Comparison of ENCODE assay signal across 20 mouse cellular contexts in genomic region chr7:112310017-112310360, GRCm38 (mm10).
DNase-seq lines count a peak whose midpoint lies in the region; ATAC-seq lines count a peak whose summit lies in the region.
"Had no signal": no experiment of that assay in that cellular context is flagged by ENCODE, and none has a peak within 500 bp of the region (broad histone marks: within the 10 kb centered on the region; RNA-seq: fewer than 3 reads in every experiment).

No protein-coding gene starts in this region.

- H3K4me1 ChIP-seq in heart, embryonic 10.5 days: peaks cover 37% of the 10 kb centered on the region
- peaks cover 9% of the 10 kb centered on the region for H3K4me1 ChIP-seq in kidney, embryonic 15.5 days
- H3K4me1 ChIP-seq in lung, embryonic 15.5 days: peaks cover 14% of the 10 kb centered on the region
- H3K4me1 ChIP-seq in stomach, embryonic 15.5 days: no peaks in the 10 kb centered on the region
- H3K4me1 ChIP-seq: liver, embryonic 15.5 days had no signal

- H3K4me2 ChIP-seq in kidney, embryonic 15.5 days: no peak overlapping the region
- no peak overlapping the region for H3K4me2 ChIP-seq in lung, embryonic 15.5 days
- no peak overlapping the region for H3K4me2 ChIP-seq in stomach, embryonic 15.5 days
- H3K4me2 ChIP-seq: embryonic facial prominence, embryonic 13.5 days; hindbrain, embryonic 15.5 days; limb, embryonic 15.5 days; liver, embryonic 15.5 days; midbrain, embryonic 11.5 days had no signal

- H3K9ac ChIP-seq in kidney, embryonic 15.5 days: no peak overlapping the region
- H3K9ac ChIP-seq in lung, embryonic 15.5 days: no peak overlapping the region
- no peak overlapping the region for H3K9ac ChIP-seq in stomach, embryonic 15.5 days
- H3K9ac ChIP-seq: embryonic facial prominence, embryonic 13.5 days; hindbrain, embryonic 15.5 days; limb, embryonic 15.5 days; liver, embryonic 15.5 days had no signal

- DNase-seq in heart, embryonic 10.5 days (ENCODE audit: low spot score): no peak
- DNase-seq in heart, postnatal 25 days (ENCODE audit: low spot score): no peak
- DNase-seq in kidney, adult 11 months: peak; percentile 44
- no peak for DNase-seq in lung, postnatal 36 days
- no peak for DNase-seq in gastrocnemius, postnatal 36 days
- DNase-seq: gastrocnemius, postnatal 14 days; heart, postnatal 36 days; retina, postnatal 1 day; thymus, postnatal 36 days had no signal

- H3K27ac ChIP-seq in heart, embryonic 10.5 days: peak overlapping the region; percentile 0; the same call in 1 of the 2 replicates
- no peak overlapping the region for H3K27ac ChIP-seq in kidney, embryonic 15.5 days
- peak overlapping the region; percentile 77 for H3K27ac ChIP-seq in lung, embryonic 15.5 days
- H3K27ac ChIP-seq in stomach, embryonic 15.5 days: peak overlapping the region; percentile 50; the same call in 1 of the 2 replicates
- H3K27ac ChIP-seq: embryonic facial prominence, embryonic 13.5 days; hindbrain, embryonic 15.5 days; limb, embryonic 15.5 days; liver, embryonic 15.5 days had no signal

- H3K27me3 ChIP-seq in heart, embryonic 10.5 days (ENCODE audit: insufficient read depth, poor library complexity, severe bottlenecking): no peaks in the 10 kb centered on the region
- no peaks in the 10 kb centered on the region for H3K27me3 ChIP-seq in kidney, embryonic 15.5 days
- H3K27me3 ChIP-seq in lung, embryonic 15.5 days: no peaks in the 10 kb centered on the region
- H3K27me3 ChIP-seq in stomach, embryonic 15.5 days (replicated peaks): no peaks in the 10 kb centered on the region
- H3K27me3 ChIP-seq: embryonic facial prominence, embryonic 13.5 days; hindbrain, embryonic 15.5 days; limb, embryonic 15.5 days; liver, embryonic 15.5 days had no signal

- intact Hi-C loops in heart, postnatal 25 days (cut with DNase I): no loop called here
- intact Hi-C loops in gastrocnemius, postnatal 36 days (cut with DNase I): no loop called here

- ATAC-seq in kidney, embryonic 15.5 days (replicated peaks; ENCODE audit: low FRiP score): no peak
- no peak for ATAC-seq in lung, embryonic 15.5 days (ENCODE audit: borderline replicate concordance, extremely low read depth, low FRiP score, low TSS enrichment)
- ATAC-seq in stomach, embryonic 15.5 days (ENCODE audit: insufficient read depth, low FRiP score, low read depth): no peak
- ATAC-seq: activated CD4-positive, CD25-positive, alpha-beta regulatory T cell, adult 4 months; forebrain, embryonic 14.5 days had no signal

- no peaks in the 10 kb centered on the region for H3K9me3 ChIP-seq in heart, embryonic 10.5 days
- H3K9me3 ChIP-seq in kidney, embryonic 15.5 days (replicated peaks): no peaks in the 10 kb centered on the region
- H3K9me3 ChIP-seq in lung, embryonic 15.5 days: no peaks in the 10 kb centered on the region
- H3K9me3 ChIP-seq in stomach, embryonic 15.5 days: no peaks in the 10 kb centered on the region
- H3K9me3 ChIP-seq: embryonic facial prominence, embryonic 13.5 days; hindbrain, embryonic 15.5 days; limb, embryonic 15.5 days; liver, embryonic 15.5 days had no signal

- H3K4me3 ChIP-seq in heart, embryonic 10.5 days: no peak overlapping the region
- no peak overlapping the region for H3K4me3 ChIP-seq in kidney, embryonic 15.5 days (replicated peaks)
- H3K4me3 ChIP-seq in lung, embryonic 15.5 days: no peak overlapping the region
- no peak overlapping the region for H3K4me3 ChIP-seq in stomach, embryonic 15.5 days (replicated peaks)
- H3K4me3 ChIP-seq: embryonic facial prominence, embryonic 13.5 days; hindbrain, embryonic 15.5 days; limb, embryonic 15.5 days; liver, embryonic 15.5 days had no signal

- H3K36me3 ChIP-seq in heart, embryonic 10.5 days: peaks cover 96% of the 10 kb centered on the region
- peaks cover 2% of the 10 kb centered on the region; the same call in 1 of the 2 replicates for H3K36me3 ChIP-seq in kidney, embryonic 15.5 days
- peaks cover 15% of the 10 kb centered on the region; the same call in 1 of the 2 replicates for H3K36me3 ChIP-seq in lung, embryonic 15.5 days
- no peaks in the 10 kb centered on the region for H3K36me3 ChIP-seq in stomach, embryonic 15.5 days
- H3K36me3 ChIP-seq: embryonic facial prominence, embryonic 13.5 days; G1E; hindbrain, embryonic 15.5 days; limb, embryonic 15.5 days; liver, embryonic 15.5 days had no signal

- 74% methylated on average over 4 of the region's 4 CpGs for WGBS in heart, embryonic 10.5 days
- 77% methylated on average over 4 of the region's 4 CpGs for whole genome bisulfite sequencing in kidney, embryonic 15.5 days
- WGBS in lung, embryonic 15.5 days: 35% methylated on average over 4 of the region's 4 CpGs
- 77% methylated on average over 4 of the region's 4 CpGs for WGBS in stomach, embryonic 15.5 days
